Mouse (Mus musculus) kidney, postnatal 0 days (tissue): ENCODE measurements around the gene Ppp1r9a. TPM values are rescaled to one million over a fixed set of nuclear protein-coding genes. Genes with fewer than 3 reads are reported as not detected.

ENCODE experiments used
- ATAC-seq: fragments of 200-750 bp; cut with Nextera tagmentation; replicated peaks from 2 replicates; pipeline ENCODE4 v1.8.0; 2017; ENCODE audit warnings: low read depth, moderate number of reproducible peaks, moderate TSS enrichment, moderate library complexity; ENCODE audit not compliant: low FRiP score
- DNase-seq: peaks from one replicate; pipeline ENCODE4 v3.0.0-alpha.2; 2016; ENCODE audit warnings: low spot score
- H3K27ac ChIP-seq: fragments of 300-500 bp; sonication (generic); 2 replicates; pipeline ENCODE4 v1.5.1; 2014; ENCODE audit warnings: mild to moderate bottlenecking
- H3K27me3 ChIP-seq: fragments of 300-500 bp; sonication (generic); 2 replicates; pipeline ENCODE4 v1.6.1; 2014; ENCODE audit warnings: low read length, mixed read lengths; ENCODE audit not compliant: insufficient read depth
- H3K36me3 ChIP-seq: fragments of 300-500 bp; sonication (generic); 2 replicates; pipeline ENCODE4 v1.6.1; 2014; ENCODE audit warnings: low read length, mixed read lengths; ENCODE audit not compliant: insufficient read depth
- H3K4me1 ChIP-seq: fragments of 300-500 bp; sonication (generic); replicated peaks from 2 replicates; pipeline ENCODE4 v1.6.1; 2014; ENCODE audit warnings: antibody characterized with exemption, low read length, mixed read lengths; ENCODE audit not compliant: insufficient read depth
- H3K4me2 ChIP-seq: fragments of 300-500 bp; sonication (generic); 2 replicates; pipeline ENCODE4 v1.6.1; 2014; ENCODE audit warnings: mild to moderate bottlenecking, low read length, moderate library complexity, mixed read lengths
- H3K4me3 ChIP-seq: fragments of 300-500 bp; sonication (generic); replicated peaks from 2 replicates; pipeline ENCODE4 v1.5.1; 2014; ENCODE audit warnings: low read depth, low read length
- H3K9ac ChIP-seq: fragments of 300-500 bp; sonication (generic); 2 replicates; pipeline ENCODE4 v1.6.1; 2014; ENCODE audit warnings: low read depth, low read length
- H3K9me3 ChIP-seq: fragments of 300-500 bp; sonication (generic); replicated peaks from 2 replicates; pipeline ENCODE4 v1.6.1; 2016; ENCODE audit warnings: low read length, inconsistent platforms, mixed read lengths
- CTCF ChIP-seq: IDR thresholded peaks from 2 replicates; pipeline ENCODE4 v1.5.1; 2016; ENCODE audit warnings: antibody characterized with exemption, low read depth, mild to moderate bottlenecking, moderate library complexity
- WGBS: fragments of 180-500 bp; shearing (Covaris S2); extraction: QIAGEN DNeasy Blood & Tissue Kit; methylation state at CpG from one replicate; pipeline ENCODE4 v1.1.7; 2014; 5-methylcytosine and 5-hydroxymethylcytosine counted together
- polyA plus RNA-seq: library from polyadenylated mRNA; unstranded; fragments of >200 nt; fragmentation: Nextera tagmentation; extraction: Ambion mirVana; gene quantifications from 2 replicates; pipeline ENCODE4 v1.2.1, GENCODE M21; 2015

Gene Ppp1r9a
- polyA plus RNA-seq, 1 experiment from 2014 or later: 8.2 TPM

- TF ChIP-seq CTCF: no peak
- no peak for DNase-seq
- H3K27me3 ChIP-seq: no peaks in the 10 kb centered on the region
Measured at GRCm38 (mm10) chr6:5108494-5108893, 205.8 kb downstream of the Ppp1r9a start.

GRCm38 (mm10) chr6:5109925-5110714, 207.4 kb downstream of the Ppp1r9a start:
- no peaks in the 10 kb centered on the region for H3K36me3 ChIP-seq
- no peaks in the 10 kb centered on the region for H3K27me3 ChIP-seq
- TF ChIP-seq CTCF: peak; percentile 98
- ATAC-seq (peak; percentile 95), DNase-seq (peak; percentile 95)
- H3K27ac ChIP-seq: no peak overlapping the region
- H3K4me1 ChIP-seq: peaks cover 7% of the 10 kb centered on the region; the same call in 1 of the 2 replicates
- H3K4me3 ChIP-seq: peak overlapping the region; percentile 28
- H3K9ac ChIP-seq: no peak overlapping the region
- WGBS: 5% methylated on average over 18 of the region's 18 CpGs
- H3K9me3 ChIP-seq: no peaks in the 10 kb centered on the region
- peak overlapping the region; percentile 58 for H3K4me2 ChIP-seq

More at GRCm38 (mm10) chr6:5108494-5108893, 205.8 kb downstream of the Ppp1r9a start:
- Histone ChIP-seq H3K9me3 (no peaks in the 10 kb centered on the region), H3K27ac (no peak overlapping the region), H3K9ac (no peak overlapping the region), H3K4me3 (no peak overlapping the region), H3K4me2 (no peak overlapping the region), H3K4me1 (peaks cover 7% of the 10 kb centered on the region; the same call in 1 of the 2 replicates), H3K36me3 (no peaks in the 10 kb centered on the region)
- 57% methylated on average over 3 of the region's 3 CpGs for WGBS
- ATAC-seq: no peak

- Histone ChIP-seq H3K27ac (no peak overlapping the region), H3K4me2 (no peak overlapping the region), H3K9me3 (no peaks in the 10 kb centered on the region), H3K4me3 (no peak overlapping the region), H3K36me3 (no peaks in the 10 kb centered on the region), H3K27me3 (no peaks in the 10 kb centered on the region), H3K4me1 (peaks cover 7% of the 10 kb centered on the region; the same call in 1 of the 2 replicates), H3K9ac (no peak overlapping the region)
- no peak for TF ChIP-seq CTCF
- WGBS: 11% methylated on average over 3 of the region's 3 CpGs
- ATAC-seq: no peak
- DNase-seq: no peak
Measured at GRCm38 (mm10) chr6:5110715-5111048, 208.0 kb downstream of the Ppp1r9a start.

DNA sequence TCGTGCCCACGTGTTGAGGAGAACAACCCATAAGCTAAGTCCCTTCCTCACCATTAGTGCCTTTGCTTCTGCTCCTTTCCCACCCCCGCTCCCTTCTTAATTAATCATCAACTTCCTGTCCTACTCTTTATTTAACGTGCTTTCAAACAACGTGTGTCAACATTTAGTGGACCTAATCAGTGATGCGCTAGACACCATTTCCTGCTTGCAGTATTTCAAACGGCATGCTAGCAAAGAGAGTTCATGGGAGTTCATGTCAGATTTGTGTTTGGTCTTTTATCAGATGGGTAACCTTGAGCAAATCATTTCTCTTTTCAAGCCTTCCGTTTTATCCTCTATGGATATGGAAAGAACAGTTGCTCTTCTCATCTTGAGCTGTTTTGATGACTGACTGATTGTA, 210.4 kb downstream of the Ppp1r9a start:
- Histone ChIP-seq H3K4me2 (no peak overlapping the region), H3K4me3 (no peak overlapping the region), H3K9ac (no peak overlapping the region), H3K36me3 (no peaks in the 10 kb centered on the region), H3K9me3 (no peaks in the 10 kb centered on the region), H3K4me1 (peaks cover 7% of the 10 kb centered on the region; the same call in 1 of the 2 replicates), H3K27me3 (no peaks in the 10 kb centered on the region), H3K27ac (no peak overlapping the region)
- peak; percentile 50 for DNase-seq
- WGBS: 13% methylated on average over 8 of the region's 8 CpGs
- TF ChIP-seq CTCF: no peak
- ATAC-seq: no peak

- Histone ChIP-seq H3K4me1 (peaks cover 7% of the 10 kb centered on the region; the same call in 1 of the 2 replicates), H3K27ac (no peak overlapping the region), H3K9ac (no peak overlapping the region), H3K4me2 (no peak overlapping the region), H3K9me3 (no peaks in the 10 kb centered on the region), H3K27me3 (no peaks in the 10 kb centered on the region), H3K4me3 (no peak overlapping the region), H3K36me3 (no peaks in the 10 kb centered on the region)
- 55% methylated on average over 5 of the region's 5 CpGs for WGBS
- ATAC-seq: no peak
- no peak for TF ChIP-seq CTCF
- DNase-seq: no peak
Measured at GRCm38 (mm10) chr6:5113734-5114133, 211.0 kb downstream of the Ppp1r9a start.

DNA sequence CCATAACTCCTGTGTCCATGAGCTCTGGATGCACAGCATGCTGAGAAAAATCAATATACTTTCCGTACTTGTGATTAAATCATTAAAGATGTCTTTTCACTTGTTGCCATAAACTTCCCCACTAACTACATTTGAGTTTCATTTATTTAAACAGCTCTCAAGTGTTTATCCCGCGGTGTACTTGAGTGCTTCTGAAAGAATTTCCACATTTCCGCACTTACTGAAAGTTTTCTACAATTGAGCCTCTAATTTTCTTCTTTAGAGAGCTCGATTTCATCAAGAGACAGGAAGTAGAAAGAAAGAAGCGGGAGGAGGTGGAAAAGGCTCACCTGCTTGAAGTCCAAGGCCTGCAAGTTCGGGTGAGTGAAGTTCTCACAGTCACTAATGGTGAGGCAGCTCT, 212.1 kb downstream of the Ppp1r9a start:
- no peak overlapping the region for H3K4me2 ChIP-seq
- H3K9ac ChIP-seq: no peak overlapping the region
- ATAC-seq (no peak), DNase-seq (no peak)
- H3K4me3 ChIP-seq: no peak overlapping the region
- peaks cover 7% of the 10 kb centered on the region; the same call in 1 of the 2 replicates for H3K4me1 ChIP-seq
- no peaks in the 10 kb centered on the region for H3K27me3 ChIP-seq
- no peak for TF ChIP-seq CTCF
- no peaks in the 10 kb centered on the region for H3K9me3 ChIP-seq
- no peak overlapping the region for H3K27ac ChIP-seq
- WGBS: 92% methylated on average over 7 of the region's 7 CpGs
- H3K36me3 ChIP-seq: no peaks in the 10 kb centered on the region
